Mouse (Mus musculus): ENCODE results near the gene Ppp1r2. TPM values are rescaled to one million over a fixed set of nuclear protein-coding genes. Genes with fewer than 3 reads are reported as not detected.

The Ppp1r2 gene
- total and polyA plus RNA-seq, 2 experiments from 2014 or later, result 59.6 to 104 TPM

GRCm38 (mm10) chr16:31249401-31249800 lies 25.7 kb downstream of the Ppp1r2 start:
- ATAC-seq, result no peak

GRCm38 (mm10) chr16:31248717-31249116 lies 26.4 kb downstream of the Ppp1r2 start:
- Histone ChIP-seq H3K4me3 (ENCODE audit: low read length) (no peak overlapping the region), H3K36me3 (ENCODE audit: insufficient read depth, low read length) (no peaks in the 10 kb centered on the region), H3K4me2 (ENCODE audit: low read depth, low read length) (no peak overlapping the region), H3K27ac (no peak overlapping the region), H3K4me1 (ENCODE audit: insufficient read depth, low read length) (no peaks in the 10 kb centered on the region), H3K9me3 (ENCODE audit: low read length) (no peaks in the 10 kb centered on the region), H3K9ac (replicated peaks; ENCODE audit: low read length) (no peak overlapping the region), H3K27me3 (ENCODE audit: insufficient read depth, low read length) (no peaks in the 10 kb centered on the region)
- ATAC-seq (no peak), DNase-seq (ENCODE audit: low spot score) (no peak)
- 77% methylated on average over 13 of the region's 13 CpGs for WGBS
- no peak for TF ChIP-seq CTCF (IDR thresholded peaks at IDR 0.05; ENCODE audit: low read depth)

More at GRCm38 (mm10) chr16:31249401-31249800, 25.7 kb downstream of the Ppp1r2 start:
- Histone ChIP-seq H3K27me3 (ENCODE audit: insufficient read depth, low read length) (no peaks in the 10 kb centered on the region), H3K9ac (replicated peaks; ENCODE audit: low read length) (no peak overlapping the region), H3K9me3 (ENCODE audit: low read length) (no peaks in the 10 kb centered on the region), H3K4me1 (ENCODE audit: insufficient read depth, low read length) (no peaks in the 10 kb centered on the region), H3K27ac (no peak overlapping the region), H3K4me2 (ENCODE audit: low read depth, low read length) (no peak overlapping the region), H3K36me3 (ENCODE audit: insufficient read depth, low read length) (no peaks in the 10 kb centered on the region), H3K4me3 (ENCODE audit: low read length) (no peak overlapping the region)
- WGBS, result 79% methylated on average over 3 of the region's 3 CpGs
- no peak for DNase-seq (ENCODE audit: low spot score)
- TF ChIP-seq CTCF (IDR thresholded peaks at IDR 0.05; ENCODE audit: low read depth), result no peak

- Histone ChIP-seq H3K9ac (replicated peaks; ENCODE audit: low read length) (no peak overlapping the region), H3K4me2 (ENCODE audit: low read depth, low read length) (no peak overlapping the region), H3K4me1 (ENCODE audit: insufficient read depth, low read length) (no peaks in the 10 kb centered on the region), H3K27me3 (ENCODE audit: insufficient read depth, low read length) (no peaks in the 10 kb centered on the region), H3K4me3 (ENCODE audit: low read length) (no peak overlapping the region), H3K36me3 (ENCODE audit: insufficient read depth, low read length) (no peaks in the 10 kb centered on the region), H3K27ac (no peak overlapping the region), H3K9me3 (ENCODE audit: low read length) (no peaks in the 10 kb centered on the region)
- 88% methylated on average over 7 of the region's 7 CpGs for WGBS
- TF ChIP-seq CTCF (IDR thresholded peaks at IDR 0.05; ENCODE audit: low read depth), result no peak
- ATAC-seq (no peak), DNase-seq (ENCODE audit: low spot score) (no peak)
Observed at GRCm38 (mm10) chr16:31247442-31247841, 27.6 kb downstream of the Ppp1r2 start.

- ATAC-seq (no peak), DNase-seq (ENCODE audit: low spot score) (peak; percentile 11)
- Histone ChIP-seq H3K9me3 (ENCODE audit: low read length) (no peaks in the 10 kb centered on the region), H3K4me3 (ENCODE audit: low read length) (no peak overlapping the region), H3K27me3 (ENCODE audit: insufficient read depth, low read length) (no peaks in the 10 kb centered on the region), H3K36me3 (ENCODE audit: insufficient read depth, low read length) (no peaks in the 10 kb centered on the region), H3K4me2 (ENCODE audit: low read depth, low read length) (no peak overlapping the region), H3K9ac (replicated peaks; ENCODE audit: low read length) (no peak overlapping the region), H3K4me1 (ENCODE audit: insufficient read depth, low read length) (no peaks in the 10 kb centered on the region), H3K27ac (no peak overlapping the region)
- no peak for TF ChIP-seq CTCF (IDR thresholded peaks at IDR 0.05; ENCODE audit: low read depth)
- WGBS, result 79% methylated on average over 3 of the region's 3 CpGs
Observed at GRCm38 (mm10) chr16:31244053-31244452, 31.0 kb downstream of the Ppp1r2 start.

GRCm38 (mm10) chr16:31241433-31241832 lies 33.6 kb downstream of the Ppp1r2 start:
- WGBS, result 82% methylated on average over 9 of the region's 9 CpGs
- no peak for DNase-seq (ENCODE audit: low spot score)
- no peaks in the 10 kb centered on the region for H3K9me3 ChIP-seq (ENCODE audit: low read length)

GRCm38 (mm10) chr16:31240569-31240968 lies 34.5 kb downstream of the Ppp1r2 start:
- H3K27me3 ChIP-seq (ENCODE audit: insufficient read depth, low read length), result no peaks in the 10 kb centered on the region
- H3K4me3 ChIP-seq (ENCODE audit: low read length), result no peak overlapping the region
- no peak for DNase-seq (ENCODE audit: low spot score)
- no peak overlapping the region for H3K9ac ChIP-seq (replicated peaks; ENCODE audit: low read length)
- no peaks in the 10 kb centered on the region for H3K9me3 ChIP-seq (ENCODE audit: low read length)
- no peak overlapping the region for H3K27ac ChIP-seq
- H3K4me2 ChIP-seq (ENCODE audit: low read depth, low read length), result no peak overlapping the region
- WGBS, result 91% methylated on average over 8 of the region's 8 CpGs
- ATAC-seq, result no peak
- peaks cover 2% of the 10 kb centered on the region; the same call in 1 of the 2 replicates for H3K4me1 ChIP-seq (ENCODE audit: insufficient read depth, low read length)
- no peaks in the 10 kb centered on the region for H3K36me3 ChIP-seq (ENCODE audit: insufficient read depth, low read length)
- TF ChIP-seq CTCF (IDR thresholded peaks at IDR 0.05; ENCODE audit: low read depth), result no peak

More at GRCm38 (mm10) chr16:31241433-31241832, 33.6 kb downstream of the Ppp1r2 start:
- TF ChIP-seq CTCF (IDR thresholded peaks at IDR 0.05; ENCODE audit: low read depth), result no peak
- no peak for ATAC-seq
- Histone ChIP-seq H3K27ac (no peak overlapping the region), H3K36me3 (ENCODE audit: insufficient read depth, low read length) (no peaks in the 10 kb centered on the region), H3K4me2 (ENCODE audit: low read depth, low read length) (no peak overlapping the region), H3K27me3 (ENCODE audit: insufficient read depth, low read length) (no peaks in the 10 kb centered on the region), H3K9ac (replicated peaks; ENCODE audit: low read length) (no peak overlapping the region), H3K4me1 (ENCODE audit: insufficient read depth, low read length) (no peaks in the 10 kb centered on the region), H3K4me3 (ENCODE audit: low read length) (no peak overlapping the region)

GRCm38 (mm10) chr16:31238281-31238680 lies 36.8 kb downstream of the Ppp1r2 start:
- no peak for TF ChIP-seq CTCF (IDR thresholded peaks at IDR 0.05; ENCODE audit: low read depth)
- Histone ChIP-seq H3K27ac (no peak overlapping the region), H3K27me3 (ENCODE audit: insufficient read depth, low read length) (no peaks in the 10 kb centered on the region), H3K4me2 (ENCODE audit: low read depth, low read length) (no peak overlapping the region), H3K4me3 (ENCODE audit: low read length) (no peak overlapping the region), H3K9me3 (ENCODE audit: low read length) (no peaks in the 10 kb centered on the region), H3K36me3 (ENCODE audit: insufficient read depth, low read length) (no peaks in the 10 kb centered on the region), H3K9ac (replicated peaks; ENCODE audit: low read length) (no peak overlapping the region), H3K4me1 (ENCODE audit: insufficient read depth, low read length) (peaks cover 6% of the 10 kb centered on the region)
- no peak for ATAC-seq
- DNase-seq (ENCODE audit: low spot score), result no peak
- WGBS, result 84% methylated on average over 5 of the region's 5 CpGs
